Mouse (Mus musculus) monocyte, adult 2 months (primary cell): ENCODE data around the gene Gm13306.
"Not testable (repeated sequence)": the region's sequence is repeated elsewhere in the genome, so short reads cannot be mapped to it uniquely, and the experiment has no call there.

Source experiments
- DNase-seq, 2 experiments: peaks; one replicate each; pipeline ENCODE4 v3.0.0; 2022; ENCODE audit warnings: low spot score in 2 of 2, low read depth in 1 of 2

The Gm13306 gene

GRCm38 (mm10) chr4:42153136-42153535 is at the start of gene Gm13306:
TSS of gene Gm13306 (plus strand) at chr4:42153436.
- not testable (repeated sequence) for DNase-seq

- not testable (repeated sequence) for DNase-seq
These were observed 38.7 kb upstream of the Gm13306 start, which contains the start of gene Gm13304 for GRCm38 (mm10) chr4:42114517-42114916. TSS of gene Gm13304 (plus strand) at chr4:42114817.

GRCm38 (mm10) chr4:42168503-42168902 is 15.3 kb downstream of the Gm13306 start, which contains the start of gene Gm13305:
TSS of gene Gm13305 (minus strand) at chr4:42168603.
- DNase-seq: not testable (repeated sequence)

GRCm38 (mm10) chr4:42178243-42178642 is 25.0 kb downstream of the Gm13306 start:
- DNase-seq: not testable (repeated sequence)

GRCm38 (mm10) chr4:42183234-42184197 is 30.3 kb downstream of the Gm13306 start:
- DNase-seq: not testable (repeated sequence)

GRCm38 (mm10) chr4:42184324-42184979 is 31.2 kb downstream of the Gm13306 start:
- DNase-seq: not testable (repeated sequence)

GRCm38 (mm10) chr4:42184980-42185372 is 31.7 kb downstream of the Gm13306 start:
- DNase-seq: not testable (repeated sequence)
